Mouse (Mus musculus): Measurements from ENCODE around the gene Faap100.

Faap100 gene

DNA sequence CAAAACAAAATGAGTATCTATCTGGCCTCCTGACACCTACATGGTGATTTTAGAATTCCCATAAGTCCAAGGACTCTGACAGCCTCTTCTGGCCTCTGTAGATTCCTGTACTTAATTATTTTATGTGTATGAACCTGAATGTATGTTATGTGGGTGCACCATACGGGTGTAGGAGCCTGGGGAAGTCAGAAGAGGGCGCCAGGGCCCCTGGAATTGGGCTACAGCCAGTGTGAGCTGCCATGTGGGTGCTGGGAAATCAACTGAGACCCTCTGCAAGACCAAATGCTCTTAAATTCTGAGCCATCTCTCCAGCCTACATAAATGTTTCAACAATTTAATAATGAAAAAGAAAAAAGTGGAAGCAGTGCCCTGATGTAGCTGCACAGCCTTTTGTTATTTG, 41.1 kb downstream of the Faap100 start:
- in situ Hi-C loops (cut with MboI, MseI), result no loop called here

DNA sequence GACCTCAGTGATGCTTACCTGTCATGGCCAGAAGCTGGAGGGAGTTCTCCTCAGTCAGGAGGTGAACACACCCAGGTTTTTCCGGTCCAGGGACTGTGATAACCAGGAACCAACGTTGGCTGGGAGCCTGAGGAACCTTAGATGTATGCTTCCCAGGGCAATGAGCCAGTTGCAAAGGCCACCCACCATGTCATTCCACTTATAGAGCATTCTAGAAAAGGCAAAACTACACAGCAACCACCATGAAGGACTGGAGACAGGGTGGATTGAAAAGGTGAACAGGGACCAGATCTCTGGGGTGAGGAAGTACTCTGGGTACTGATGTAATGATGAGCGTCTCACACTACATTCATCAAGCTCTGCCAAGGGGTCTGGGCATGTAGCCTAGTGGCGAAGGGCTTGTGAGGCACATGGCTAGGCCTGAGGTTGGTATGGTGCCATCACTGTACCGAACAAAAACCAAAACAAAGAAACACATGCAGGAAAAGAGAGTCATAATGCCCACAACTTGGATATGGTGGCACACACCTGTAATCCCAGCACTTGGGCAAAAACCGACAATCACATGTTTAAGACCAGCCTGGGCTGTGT, 43.0 kb downstream of the Faap100 start:
- in situ Hi-C loops (cut with MboI, MseI), result no loop called here

DNA sequence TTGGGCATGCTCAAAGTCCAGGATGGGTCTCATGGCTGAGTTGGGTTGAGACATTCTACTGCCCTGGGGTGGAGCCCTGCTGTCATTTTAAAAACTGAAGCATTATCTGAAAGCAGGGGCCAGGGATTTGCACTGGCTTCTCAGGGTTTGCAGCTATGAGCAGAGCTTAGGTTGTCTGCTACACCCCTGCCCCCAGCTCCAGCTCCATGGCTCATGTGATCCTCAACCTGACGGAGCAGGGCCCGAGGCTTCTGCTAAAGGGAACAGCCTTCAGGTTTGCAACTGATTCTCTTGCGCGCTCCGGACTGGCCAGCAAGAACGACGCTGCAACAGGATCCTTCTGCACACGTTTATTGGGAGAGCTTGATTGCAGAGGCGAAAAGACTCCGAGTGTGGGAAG, 58.4 kb downstream of the Faap100 start:
- in situ Hi-C loops (cut with MboI, MseI), result no loop called here

DNA sequence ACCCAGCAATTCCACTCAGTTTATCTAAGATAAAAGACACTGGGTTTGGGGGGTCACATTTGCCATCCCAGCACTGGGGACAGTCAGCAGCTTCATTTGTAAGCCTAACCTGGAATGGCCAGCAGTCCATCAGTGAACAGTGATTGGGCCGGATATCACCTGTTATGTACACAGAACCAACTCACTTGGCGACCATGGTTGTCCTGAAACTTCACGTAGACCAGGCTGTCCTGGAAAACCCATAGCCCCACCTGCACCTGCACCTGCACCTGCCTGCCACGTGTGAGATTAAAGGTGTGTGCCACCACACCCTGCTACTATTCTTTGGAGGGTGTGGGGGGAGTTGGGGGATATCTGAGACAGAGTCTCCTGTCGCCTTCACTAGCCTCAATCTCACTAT, 59.3 kb downstream of the Faap100 start:
- in situ Hi-C loops (cut with MboI, MseI), result no loop called here
